Mouse (Mus musculus): ENCODE data around the gene Uspl1. TPM values are rescaled to one million over a fixed set of nuclear protein-coding genes. Genes with fewer than 3 reads are reported as not detected.
A peak's percentile ranks its signal among the peaks of the same experiment; 100 is the strongest.

Gene Uspl1
- polyA plus RNA-seq, 1 experiment from 2014 or later: 57.5 TPM

GRCm38 (mm10) chr5:149229619-149230339, 45.6 kb downstream of the Uspl1 start:
- ATAC-seq (no peak), DNase-seq (ENCODE audit: low spot score) (peak; percentile 33)
- Histone ChIP-seq H3K27ac (ENCODE audit: low read depth, low read length) (peak overlapping the region; percentile 89), H3K4me3 (ENCODE audit: low read depth, low read length) (peak overlapping the region; percentile 40), H3K9me3 (replicated peaks; ENCODE audit: control insufficient read depth, low read length) (no peaks in the 10 kb centered on the region; the same call in 1 of the 2 replicates), H3K36me3 (ENCODE audit: control insufficient read depth, insufficient read depth, low read length) (no peaks in the 10 kb centered on the region), H3K4me2 (ENCODE audit: low read length) (peak overlapping the region; percentile 46), H3K27me3 (replicated peaks; ENCODE audit: control insufficient read depth, insufficient read depth, low read length) (no peaks in the 10 kb centered on the region), H3K9ac (ENCODE audit: low read length) (peak overlapping the region; percentile 63; the same call in 1 of the 2 replicates), H3K4me1 (ENCODE audit: control insufficient read depth, insufficient read depth, low read length) (no peaks in the 10 kb centered on the region)
- WGBS: 78% methylated on average over 18 of the region's 18 CpGs

GRCm38 (mm10) chr5:149235002-149235401, 50.9 kb downstream of the Uspl1 start:
- Histone ChIP-seq H3K9me3 (replicated peaks; ENCODE audit: control insufficient read depth, low read length) (no peaks in the 10 kb centered on the region; the same call in 1 of the 2 replicates), H3K9ac (ENCODE audit: low read length) (no peak overlapping the region), H3K27me3 (replicated peaks; ENCODE audit: control insufficient read depth, insufficient read depth, low read length) (no peaks in the 10 kb centered on the region), H3K27ac (ENCODE audit: low read depth, low read length) (no peak overlapping the region), H3K4me1 (ENCODE audit: control insufficient read depth, insufficient read depth, low read length) (no peaks in the 10 kb centered on the region; the same call in 1 of the 2 replicates), H3K4me2 (ENCODE audit: low read length) (no peak overlapping the region), H3K4me3 (ENCODE audit: low read depth, low read length) (no peak overlapping the region), H3K36me3 (ENCODE audit: control insufficient read depth, insufficient read depth, low read length) (no peaks in the 10 kb centered on the region)
- no peak for DNase-seq (ENCODE audit: low spot score)
- 94% methylated on average over 7 of the region's 7 CpGs for WGBS
- no peak for ATAC-seq

GRCm38 (mm10) chr5:149237221-149237950, 53.2 kb downstream of the Uspl1 start:
- Histone ChIP-seq H3K27me3 (replicated peaks; ENCODE audit: control insufficient read depth, insufficient read depth, low read length) (no peaks in the 10 kb centered on the region), H3K36me3 (ENCODE audit: control insufficient read depth, insufficient read depth, low read length) (no peaks in the 10 kb centered on the region), H3K27ac (ENCODE audit: low read depth, low read length) (no peak overlapping the region), H3K4me1 (ENCODE audit: control insufficient read depth, insufficient read depth, low read length) (no peaks in the 10 kb centered on the region; the same call in 1 of the 2 replicates), H3K9me3 (replicated peaks; ENCODE audit: control insufficient read depth, low read length) (no peaks in the 10 kb centered on the region), H3K9ac (ENCODE audit: low read length) (no peak overlapping the region), H3K4me2 (ENCODE audit: low read length) (no peak overlapping the region), H3K4me3 (ENCODE audit: low read depth, low read length) (no peak overlapping the region)
- 77% methylated on average over 24 of the region's 24 CpGs for WGBS
- no peak for ATAC-seq
- DNase-seq (ENCODE audit: low spot score): peak; percentile 33

- WGBS: 83% methylated on average over 5 of the region's 5 CpGs
- Histone ChIP-seq H3K27ac (ENCODE audit: low read depth, low read length) (no peak overlapping the region), H3K4me3 (ENCODE audit: low read depth, low read length) (no peak overlapping the region), H3K9me3 (replicated peaks; ENCODE audit: control insufficient read depth, low read length) (no peaks in the 10 kb centered on the region), H3K4me1 (ENCODE audit: control insufficient read depth, insufficient read depth, low read length) (peaks cover 2% of the 10 kb centered on the region; the same call in 1 of the 2 replicates), H3K4me2 (ENCODE audit: low read length) (no peak overlapping the region), H3K36me3 (ENCODE audit: control insufficient read depth, insufficient read depth, low read length) (no peaks in the 10 kb centered on the region), H3K9ac (ENCODE audit: low read length) (no peak overlapping the region), H3K27me3 (replicated peaks; ENCODE audit: control insufficient read depth, insufficient read depth, low read length) (no peaks in the 10 kb centered on the region)
- ATAC-seq (no peak), DNase-seq (ENCODE audit: low spot score) (no peak)
These were observed 58.3 kb downstream of the Uspl1 start for GRCm38 (mm10) chr5:149242467-149242866.

GRCm38 (mm10) chr5:149243053-149243452, 58.9 kb downstream of the Uspl1 start:
- DNase-seq (ENCODE audit: low spot score) (no peak), ATAC-seq (no peak)
- Histone ChIP-seq H3K27ac (ENCODE audit: low read depth, low read length) (no peak overlapping the region), H3K9ac (ENCODE audit: low read length) (no peak overlapping the region), H3K27me3 (replicated peaks; ENCODE audit: control insufficient read depth, insufficient read depth, low read length) (no peaks in the 10 kb centered on the region), H3K4me1 (ENCODE audit: control insufficient read depth, insufficient read depth, low read length) (0 out of 2 replicates have a peak, but pooled peaks cover 2% of the 10 kb centered on the region), H3K36me3 (ENCODE audit: control insufficient read depth, insufficient read depth, low read length) (no peaks in the 10 kb centered on the region), H3K4me3 (ENCODE audit: low read depth, low read length) (no peak overlapping the region), H3K9me3 (replicated peaks; ENCODE audit: control insufficient read depth, low read length) (no peaks in the 10 kb centered on the region), H3K4me2 (ENCODE audit: low read length) (no peak overlapping the region)
- WGBS: 51% methylated on average over 5 of the region's 5 CpGs

GRCm38 (mm10) chr5:149245391-149245964, 61.3 kb downstream of the Uspl1 start:
- Histone ChIP-seq H3K4me2 (ENCODE audit: low read length) (peak overlapping the region; percentile 15; the same call in 1 of the 2 replicates), H3K27me3 (replicated peaks; ENCODE audit: control insufficient read depth, insufficient read depth, low read length) (no peaks in the 10 kb centered on the region), H3K9me3 (replicated peaks; ENCODE audit: control insufficient read depth, low read length) (no peaks in the 10 kb centered on the region), H3K4me1 (ENCODE audit: control insufficient read depth, insufficient read depth, low read length) (0 out of 2 replicates have a peak, but pooled peaks cover 2% of the 10 kb centered on the region), H3K4me3 (ENCODE audit: low read depth, low read length) (no peak overlapping the region), H3K27ac (ENCODE audit: low read depth, low read length) (no peak overlapping the region), H3K9ac (ENCODE audit: low read length) (no peak overlapping the region), H3K36me3 (ENCODE audit: control insufficient read depth, insufficient read depth, low read length) (no peaks in the 10 kb centered on the region)
- ATAC-seq: no peak
- DNase-seq (ENCODE audit: low spot score): no peak
- 69% methylated on average over 9 of the region's 9 CpGs for WGBS

- H3K27me3 ChIP-seq (replicated peaks; ENCODE audit: control insufficient read depth, insufficient read depth, low read length): no peaks in the 10 kb centered on the region
- H3K36me3 ChIP-seq (ENCODE audit: control insufficient read depth, insufficient read depth, low read length): no peaks in the 10 kb centered on the region
- H3K4me3 ChIP-seq (ENCODE audit: low read depth, low read length): no peak overlapping the region
- H3K4me1 ChIP-seq (ENCODE audit: control insufficient read depth, insufficient read depth, low read length): 0 out of 2 replicates have a peak, but pooled peaks cover 2% of the 10 kb centered on the region
- peak; percentile 20 for DNase-seq (ENCODE audit: low spot score)
- WGBS: 46% methylated on average over 16 of the region's 16 CpGs
- peak; percentile 42; the same call in 1 of the 2 replicates for ATAC-seq
- H3K9ac ChIP-seq (ENCODE audit: low read length): no peak overlapping the region
- peak overlapping the region; percentile 15; the same call in 1 of the 2 replicates for H3K4me2 ChIP-seq (ENCODE audit: low read length)
- no peaks in the 10 kb centered on the region for H3K9me3 ChIP-seq (replicated peaks; ENCODE audit: control insufficient read depth, low read length)
- no peak overlapping the region; the same call in 1 of the 2 replicates for H3K27ac ChIP-seq (ENCODE audit: low read depth, low read length)
These were observed 61.9 kb downstream of the Uspl1 start for GRCm38 (mm10) chr5:149245965-149246470.

- ATAC-seq (no peak), DNase-seq (ENCODE audit: low spot score) (no peak)
- 0 out of 2 replicates have a peak, but pooled peaks cover 2% of the 10 kb centered on the region for H3K4me1 ChIP-seq (ENCODE audit: control insufficient read depth, insufficient read depth, low read length)
- H3K27me3 ChIP-seq (replicated peaks; ENCODE audit: control insufficient read depth, insufficient read depth, low read length): no peaks in the 10 kb centered on the region
- no peak overlapping the region for H3K4me2 ChIP-seq (ENCODE audit: low read length)
- WGBS: 58% methylated on average over 18 of the region's 20 CpGs
- no peak overlapping the region for H3K4me3 ChIP-seq (ENCODE audit: low read depth, low read length)
- no peak overlapping the region for H3K27ac ChIP-seq (ENCODE audit: low read depth, low read length)
- no peaks in the 10 kb centered on the region for H3K9me3 ChIP-seq (replicated peaks; ENCODE audit: control insufficient read depth, low read length)
- no peak overlapping the region for H3K9ac ChIP-seq (ENCODE audit: low read length)
- no peaks in the 10 kb centered on the region for H3K36me3 ChIP-seq (ENCODE audit: control insufficient read depth, insufficient read depth, low read length)
These were observed 63.1 kb downstream of the Uspl1 start for GRCm38 (mm10) chr5:149247047-149247904.
